Mouse (Mus musculus): ENCODE data around the gene Scn5a.

DNA sequence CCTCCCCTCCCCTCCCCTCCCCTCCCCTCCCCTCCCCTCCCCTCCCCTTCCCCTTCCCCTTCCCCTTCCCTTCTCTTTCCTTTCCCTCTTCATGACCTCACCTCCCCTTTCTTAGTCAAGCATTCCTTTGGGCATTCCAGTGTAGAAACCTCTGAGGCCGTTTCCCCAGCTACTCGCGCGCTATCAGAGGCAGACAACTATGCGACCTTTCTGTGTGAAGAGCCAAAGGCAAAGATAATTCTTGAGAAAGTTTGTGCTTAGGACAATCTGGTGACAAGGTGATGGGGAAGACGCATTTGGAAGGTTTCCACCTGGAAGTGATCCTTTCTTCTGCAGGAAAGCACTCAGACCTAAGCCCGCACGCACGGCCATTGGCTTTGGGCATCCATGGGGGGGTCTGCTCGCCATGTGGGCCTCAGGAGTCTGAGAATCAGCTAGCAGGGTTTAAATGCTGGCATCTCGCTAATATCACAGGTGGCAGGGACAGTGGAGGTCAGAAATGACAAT is 106.4 kb downstream of the Scn5a start:
- TF ChIP-seq CTCF (IDR thresholded peaks at IDR 0.05; ENCODE audit: control insufficient read depth, insufficient read depth, insufficient read length) (no peak), MAX (IDR thresholded peaks at IDR 0.05) (no peak), USF1 (IDR thresholded peaks at IDR 0.05; ENCODE audit: low read depth) (no peak), FOSL1 (IDR thresholded peaks at IDR 0.05; ENCODE audit: insufficient read depth, low read length, poor library complexity, severe bottlenecking) (no peak), MYOG (IDR thresholded peaks at IDR 0.05; ENCODE audit: control insufficient read depth, extremely low read depth, insufficient read length) (no peak), CEBPB (IDR thresholded peaks at IDR 0.05; ENCODE audit: low read depth) (no peak)

Data from C2C12 (cell line).